Mouse (Mus musculus): Measurements from ENCODE around the gene Agpat3. TPM values are rescaled to one million over a fixed set of nuclear protein-coding genes. Genes with fewer than 3 reads are reported as not detected.
A peak's percentile ranks its signal among the peaks of the same experiment; 100 is the strongest.

Gene Agpat3
- polyA plus RNA-seq, 1 experiment from 2014 or later: 33.9 TPM

GRCm38 (mm10) chr10:78285959-78286358 lies 66.3 kb downstream of the Agpat3 start:
- 89% methylated on average over 4 of the region's 4 CpGs for WGBS
- no peak for ATAC-seq (ENCODE audit: low read depth)
- Histone ChIP-seq H3K9ac (ENCODE audit: low read length) (no peak overlapping the region), H3K9me3 (ENCODE audit: control insufficient read depth, low read length) (no peaks in the 10 kb centered on the region), H3K4me2 (ENCODE audit: low read depth, low read length) (no peak overlapping the region), H3K27ac (ENCODE audit: low read length) (no peak overlapping the region), H3K36me3 (ENCODE audit: control insufficient read depth, insufficient read depth, low read length) (peaks cover 27% of the 10 kb centered on the region), H3K4me1 (replicated peaks; ENCODE audit: control insufficient read depth, insufficient read depth, low read length) (no peaks in the 10 kb centered on the region), H3K27me3 (ENCODE audit: control insufficient read depth, insufficient read depth, low read depth, low read length) (no peaks in the 10 kb centered on the region), H3K4me3 (ENCODE audit: low read length) (no peak overlapping the region)

- Histone ChIP-seq H3K27ac (ENCODE audit: low read length) (no peak overlapping the region), H3K9ac (ENCODE audit: low read length) (no peak overlapping the region), H3K4me2 (ENCODE audit: low read depth, low read length) (no peak overlapping the region), H3K4me1 (replicated peaks; ENCODE audit: control insufficient read depth, insufficient read depth, low read length) (no peaks in the 10 kb centered on the region), H3K27me3 (ENCODE audit: control insufficient read depth, insufficient read depth, low read depth, low read length) (no peaks in the 10 kb centered on the region), H3K36me3 (ENCODE audit: control insufficient read depth, insufficient read depth, low read length) (peaks cover 29% of the 10 kb centered on the region), H3K4me3 (ENCODE audit: low read length) (no peak overlapping the region), H3K9me3 (ENCODE audit: control insufficient read depth, low read length) (no peaks in the 10 kb centered on the region)
- WGBS: 91% methylated on average over 6 of the region's 6 CpGs
- no peak for ATAC-seq (ENCODE audit: low read depth)
Measured at GRCm38 (mm10) chr10:78285409-78285808, 66.9 kb downstream of the Agpat3 start.

GRCm38 (mm10) chr10:78284812-78285211 lies 67.5 kb downstream of the Agpat3 start:
- WGBS: 78% methylated on average over 12 of the region's 12 CpGs
- H3K4me3 ChIP-seq (ENCODE audit: low read length): no peak overlapping the region
- peaks cover 34% of the 10 kb centered on the region for H3K36me3 ChIP-seq (ENCODE audit: control insufficient read depth, insufficient read depth, low read length)
- H3K4me2 ChIP-seq (ENCODE audit: low read depth, low read length): no peak overlapping the region
- no peaks in the 10 kb centered on the region for H3K27me3 ChIP-seq (ENCODE audit: control insufficient read depth, insufficient read depth, low read depth, low read length)
- ATAC-seq (ENCODE audit: low read depth): no peak
- H3K27ac ChIP-seq (ENCODE audit: low read length): no peak overlapping the region
- H3K4me1 ChIP-seq (replicated peaks; ENCODE audit: control insufficient read depth, insufficient read depth, low read length): no peaks in the 10 kb centered on the region
- H3K9me3 ChIP-seq (ENCODE audit: control insufficient read depth, low read length): no peaks in the 10 kb centered on the region
- H3K9ac ChIP-seq (ENCODE audit: low read length): no peak overlapping the region

- no peaks in the 10 kb centered on the region for H3K4me1 ChIP-seq (replicated peaks; ENCODE audit: control insufficient read depth, insufficient read depth, low read length)
- H3K4me3 ChIP-seq (ENCODE audit: low read length): no peak overlapping the region
- no peak overlapping the region for H3K9ac ChIP-seq (ENCODE audit: low read length)
- no peaks in the 10 kb centered on the region for H3K9me3 ChIP-seq (ENCODE audit: control insufficient read depth, low read length)
- no peak overlapping the region for H3K27ac ChIP-seq (ENCODE audit: low read length)
- no peak for ATAC-seq (ENCODE audit: low read depth)
- H3K27me3 ChIP-seq (ENCODE audit: control insufficient read depth, insufficient read depth, low read depth, low read length): no peaks in the 10 kb centered on the region
- H3K4me2 ChIP-seq (ENCODE audit: low read depth, low read length): no peak overlapping the region
- H3K36me3 ChIP-seq (ENCODE audit: control insufficient read depth, insufficient read depth, low read length): peaks cover 35% of the 10 kb centered on the region
- WGBS: 82% methylated on average over 4 of the region's 4 CpGs
Measured at GRCm38 (mm10) chr10:78282411-78282810, 69.9 kb downstream of the Agpat3 start.

- Histone ChIP-seq H3K4me3 (ENCODE audit: low read length) (no peak overlapping the region), H3K9ac (ENCODE audit: low read length) (no peak overlapping the region), H3K27ac (ENCODE audit: low read length) (no peak overlapping the region), H3K4me1 (replicated peaks; ENCODE audit: control insufficient read depth, insufficient read depth, low read length) (no peaks in the 10 kb centered on the region), H3K9me3 (ENCODE audit: control insufficient read depth, low read length) (no peaks in the 10 kb centered on the region), H3K4me2 (ENCODE audit: low read depth, low read length) (no peak overlapping the region), H3K36me3 (ENCODE audit: control insufficient read depth, insufficient read depth, low read length) (peaks cover 24% of the 10 kb centered on the region), H3K27me3 (ENCODE audit: control insufficient read depth, insufficient read depth, low read depth, low read length) (no peaks in the 10 kb centered on the region)
- no peak for ATAC-seq (ENCODE audit: low read depth)
- 84% methylated on average over 9 of the region's 9 CpGs for WGBS
Measured at GRCm38 (mm10) chr10:78280486-78280885, 71.8 kb downstream of the Agpat3 start.

- Histone ChIP-seq H3K4me3 (ENCODE audit: low read length) (no peak overlapping the region), H3K9ac (ENCODE audit: low read length) (no peak overlapping the region), H3K4me2 (ENCODE audit: low read depth, low read length) (no peak overlapping the region), H3K9me3 (ENCODE audit: control insufficient read depth, low read length) (no peaks in the 10 kb centered on the region), H3K4me1 (replicated peaks; ENCODE audit: control insufficient read depth, insufficient read depth, low read length) (no peaks in the 10 kb centered on the region), H3K36me3 (ENCODE audit: control insufficient read depth, insufficient read depth, low read length) (peaks cover 24% of the 10 kb centered on the region), H3K27ac (ENCODE audit: low read length) (no peak overlapping the region), H3K27me3 (ENCODE audit: control insufficient read depth, insufficient read depth, low read depth, low read length) (no peaks in the 10 kb centered on the region)
- 41% methylated on average over 8 of the region's 8 CpGs for WGBS
- peak; percentile 72 for ATAC-seq (ENCODE audit: low read depth)
Measured at GRCm38 (mm10) chr10:78279210-78279609, 73.1 kb downstream of the Agpat3 start.

- Histone ChIP-seq H3K9me3 (ENCODE audit: control insufficient read depth, low read length) (no peaks in the 10 kb centered on the region), H3K4me3 (ENCODE audit: low read length) (no peak overlapping the region), H3K9ac (ENCODE audit: low read length) (no peak overlapping the region), H3K4me1 (replicated peaks; ENCODE audit: control insufficient read depth, insufficient read depth, low read length) (0 out of 2 replicates have a peak, but pooled peaks cover 2% of the 10 kb centered on the region), H3K27me3 (ENCODE audit: control insufficient read depth, insufficient read depth, low read depth, low read length) (no peaks in the 10 kb centered on the region), H3K27ac (ENCODE audit: low read length) (no peak overlapping the region), H3K4me2 (ENCODE audit: low read depth, low read length) (no peak overlapping the region), H3K36me3 (ENCODE audit: control insufficient read depth, insufficient read depth, low read length) (peaks cover 20% of the 10 kb centered on the region)
- ATAC-seq (ENCODE audit: low read depth): no peak
- WGBS: 68% methylated on average over 3 of the region's 3 CpGs
Measured at GRCm38 (mm10) chr10:78277835-78278234, 74.5 kb downstream of the Agpat3 start.

GRCm38 (mm10) chr10:78276242-78276641 lies 76.0 kb downstream of the Agpat3 start:
- no peak for ATAC-seq (ENCODE audit: low read depth)
- Histone ChIP-seq H3K4me1 (replicated peaks; ENCODE audit: control insufficient read depth, insufficient read depth, low read length) (0 out of 2 replicates have a peak, but pooled peaks cover 5% of the 10 kb centered on the region), H3K9me3 (ENCODE audit: control insufficient read depth, low read length) (no peaks in the 10 kb centered on the region), H3K27ac (ENCODE audit: low read length) (no peak overlapping the region), H3K27me3 (ENCODE audit: control insufficient read depth, insufficient read depth, low read depth, low read length) (no peaks in the 10 kb centered on the region), H3K4me2 (ENCODE audit: low read depth, low read length) (no peak overlapping the region), H3K36me3 (ENCODE audit: control insufficient read depth, insufficient read depth, low read length) (peaks cover 16% of the 10 kb centered on the region), H3K4me3 (ENCODE audit: low read length) (no peak overlapping the region), H3K9ac (ENCODE audit: low read length) (no peak overlapping the region)
- WGBS: 81% methylated on average over 4 of the region's 4 CpGs

- Histone ChIP-seq H3K9ac (ENCODE audit: low read length) (no peak overlapping the region), H3K4me3 (ENCODE audit: low read length) (no peak overlapping the region), H3K4me2 (ENCODE audit: low read depth, low read length) (no peak overlapping the region), H3K9me3 (ENCODE audit: control insufficient read depth, low read length) (no peaks in the 10 kb centered on the region), H3K4me1 (replicated peaks; ENCODE audit: control insufficient read depth, insufficient read depth, low read length) (0 out of 2 replicates have a peak, but pooled peaks cover 5% of the 10 kb centered on the region), H3K27ac (ENCODE audit: low read length) (no peak overlapping the region), H3K27me3 (ENCODE audit: control insufficient read depth, insufficient read depth, low read depth, low read length) (no peaks in the 10 kb centered on the region), H3K36me3 (ENCODE audit: control insufficient read depth, insufficient read depth, low read length) (peaks cover 6% of the 10 kb centered on the region)
- WGBS: 17% methylated on average over 9 of the region's 9 CpGs
- ATAC-seq (ENCODE audit: low read depth): peak; percentile 45; the same call in 1 of the 2 replicates
Measured at GRCm38 (mm10) chr10:78272932-78273331, 79.4 kb downstream of the Agpat3 start.

GRCm38 (mm10) chr10:78265881-78266280 lies 86.4 kb downstream of the Agpat3 start:
- Histone ChIP-seq H3K4me2 (ENCODE audit: low read depth, low read length) (no peak overlapping the region), H3K4me3 (ENCODE audit: low read length) (no peak overlapping the region), H3K27me3 (ENCODE audit: control insufficient read depth, insufficient read depth, low read depth, low read length) (no peaks in the 10 kb centered on the region), H3K9ac (ENCODE audit: low read length) (no peak overlapping the region), H3K36me3 (ENCODE audit: control insufficient read depth, insufficient read depth, low read length) (no peaks in the 10 kb centered on the region), H3K9me3 (ENCODE audit: control insufficient read depth, low read length) (no peaks in the 10 kb centered on the region), H3K4me1 (replicated peaks; ENCODE audit: control insufficient read depth, insufficient read depth, low read length) (no peaks in the 10 kb centered on the region), H3K27ac (ENCODE audit: low read length) (no peak overlapping the region)
- ATAC-seq (ENCODE audit: low read depth): no peak
- whole genome bisulfite sequencing: 58% methylated on average over 3 of the region's 3 CpGs

Data from lung, embryonic 16.5 days (tissue).